Mouse (Mus musculus) spleen, adult 2 months (tissue): ENCODE data around the gene Olfr536. TPM values are rescaled to one million over a fixed set of nuclear protein-coding genes. Genes with fewer than 3 reads are reported as not detected.
"Not testable (repeated sequence)": the region's sequence is repeated elsewhere in the genome, so short reads cannot be mapped to it uniquely, and the experiment has no call there.

Source experiments
- DNase-seq, 2 experiments: peaks; one replicate each; pipeline versions ENCODE4 v3.0.0 to v3.0.0-alpha.2; 2012 to 2021; ENCODE audit warnings: low spot score in 2 of 2, low read depth in 1 of 2
- H3K27ac ChIP-seq: fragments of 200-500 bp; 2 replicates; pipeline ENCODE4 v1.5.1; 2012; ENCODE audit warnings: low read length, inconsistent platforms; ENCODE audit not compliant: insufficient read depth
- H3K27me3 ChIP-seq: fragments of 200-500 bp; 2 replicates; pipeline ENCODE4 v1.6.1; 2012; ENCODE audit warnings: mild to moderate bottlenecking, moderate library complexity, low read length, inconsistent platforms; ENCODE audit not compliant: control insufficient read depth, insufficient read depth
- H3K36me3 ChIP-seq: fragments of 200-500 bp; 2 replicates; pipeline ENCODE4 v1.6.1; 2012; ENCODE audit warnings: mild to moderate bottlenecking, low read length, inconsistent platforms; ENCODE audit not compliant: control insufficient read depth, insufficient read depth
- H3K4me1 ChIP-seq: fragments of 200-500 bp; 2 replicates; pipeline ENCODE4 v1.6.1; 2011; ENCODE audit warnings: inconsistent platforms; ENCODE audit not compliant: control insufficient read depth, insufficient read depth, insufficient read length
- H3K4me3 ChIP-seq: fragments of 200-500 bp; 2 replicates; pipeline ENCODE4 v1.5.1; 2011; ENCODE audit warnings: mild to moderate bottlenecking, inconsistent platforms; ENCODE audit not compliant: insufficient read depth, insufficient read length; ENCODE audit errors: extremely low read depth
- CTCF ChIP-seq: fragments of 200-500 bp; IDR thresholded peaks from 2 replicates; pipeline ENCODE4 v1.5.1; 2011; ENCODE audit warnings: mild to moderate bottlenecking, inconsistent platforms; ENCODE audit not compliant: insufficient read depth, insufficient read length, insufficient replicate concordance; ENCODE audit errors: extremely low read depth
- POLR2A ChIP-seq: fragments of 200-500 bp; IDR thresholded peaks from 2 replicates; pipeline ENCODE4 v1.6.1; 2011; ENCODE audit warnings: low read depth, low read length, inconsistent platforms
- WGBS: fragments of 180-500 bp; shearing (Covaris S2); methylation state at CpG from one replicate; pipeline ENCODE4 v1.1.7; 2018; 5-methylcytosine and 5-hydroxymethylcytosine counted together
- polyA plus RNA-seq: library from polyadenylated mRNA; depleted of rRNA; stranded (reverse); fragments of >200 nt; gene quantifications from 2 replicates; pipeline ENCODE4 v1.2.3, GENCODE M21; 2012; rRNA removed

The Olfr536 gene
- not detected in 2 replicates for polyA plus RNA-seq

- not testable (repeated sequence) for H3K4me1 ChIP-seq, H3K27me3 ChIP-seq, DNase-seq, H3K36me3 ChIP-seq, H3K4me3 ChIP-seq, H3K27ac ChIP-seq
- 74% methylated on average over 2 of the region's 2 CpGs for WGBS
Measured at GRCm38 (mm10) chr7:140507346-140508021, at the start of gene Olfr536. Gene Olfr536 (minus strand): TSS chr7:140507396.

- no peak overlapping the region for H3K27ac ChIP-seq
- no peak overlapping the region for H3K4me3 ChIP-seq
- TF ChIP-seq CTCF, result no peak
- TF ChIP-seq POLR2A, result no peak
- no peak for DNase-seq
- 69% methylated on average over 2 of the region's 2 CpGs for WGBS
- no peaks in the 10 kb centered on the region for H3K4me1 ChIP-seq
- no peaks in the 10 kb centered on the region for H3K36me3 ChIP-seq
- H3K27me3 ChIP-seq, result no peaks in the 10 kb centered on the region
Measured at GRCm38 (mm10) chr7:140539746-140540145, 32.5 kb upstream of the Olfr536 start.

GRCm38 (mm10) chr7:140494702-140495101, 12.5 kb downstream of the Olfr536 start:
- DNase-seq, result no peak
- no peaks in the 10 kb centered on the region for H3K4me1 ChIP-seq

GRCm38 (mm10) chr7:140494231-140494630, 13.0 kb downstream of the Olfr536 start:
- no peaks in the 10 kb centered on the region for H3K36me3 ChIP-seq

More at GRCm38 (mm10) chr7:140494702-140495101, 12.5 kb downstream of the Olfr536 start:
- Histone ChIP-seq H3K27me3 (no peaks in the 10 kb centered on the region), H3K36me3 (no peaks in the 10 kb centered on the region), H3K27ac (no peak overlapping the region), H3K4me3 (no peak overlapping the region)
- TF ChIP-seq CTCF (no peak), POLR2A (no peak)

GRCm38 (mm10) chr7:140488981-140489380, 18.2 kb downstream of the Olfr536 start:
- TF ChIP-seq POLR2A, result no peak
- TF ChIP-seq CTCF, result no peak
- Histone ChIP-seq H3K4me3 (no peak overlapping the region), H3K4me1 (no peaks in the 10 kb centered on the region), H3K27me3 (no peaks in the 10 kb centered on the region), H3K36me3 (no peaks in the 10 kb centered on the region), H3K27ac (no peak overlapping the region)
- DNase-seq, result no peak
- WGBS, result 82% methylated on average over 1 of the region's 1 CpGs

More at GRCm38 (mm10) chr7:140494231-140494630, 13.0 kb downstream of the Olfr536 start:
- Histone ChIP-seq H3K4me3 (no peak overlapping the region), H3K27ac (no peak overlapping the region), H3K4me1 (no peaks in the 10 kb centered on the region), H3K27me3 (no peaks in the 10 kb centered on the region)
- 33% methylated on average over 2 of the region's 2 CpGs for WGBS
- DNase-seq, result no peak
- no peak for TF ChIP-seq CTCF
- TF ChIP-seq POLR2A, result no peak

GRCm38 (mm10) chr7:140483916-140484315, 23.3 kb downstream of the Olfr536 start, which contains the start of gene Olfr535:
Gene Olfr535 (plus strand): TSS chr7:140484216.
- Histone ChIP-seq H3K27ac (no peak within 1 kb of the TSS), H3K4me3 (no peak within 1 kb of the TSS), H3K4me1 (no peaks in the 10 kb centered on the region), H3K27me3 (no peaks in the 10 kb centered on the region), H3K36me3 (no peaks in the 10 kb centered on the region)
- no peak for DNase-seq
- TF ChIP-seq CTCF (no peak), POLR2A (no peak)
- 74% methylated on average over 1 of the region's 1 CpGs for WGBS

GRCm38 (mm10) chr7:140478733-140479132, 28.5 kb downstream of the Olfr536 start:
- Histone ChIP-seq H3K4me1 (no peaks in the 10 kb centered on the region), H3K4me3 (no peak overlapping the region), H3K27ac (no peak overlapping the region), H3K27me3 (no peaks in the 10 kb centered on the region), H3K36me3 (no peaks in the 10 kb centered on the region)
- TF ChIP-seq POLR2A (no peak), CTCF (no peak)
- DNase-seq, result no peak
- 95% methylated on average over 1 of the region's 1 CpGs for WGBS
